Mouse (Mus musculus): ENCODE measurements at regions not wholly inside any gene's neighbourhood (a gene's known extent, or its start where the extent isn't known, plus 50 kb on each side); places are given as distances from the start of the nearest gene placed in this dataset.

GRCm38 (mm10) chr11:92858170-92858569 lies 239.7 kb upstream of the Car10 start:
- DNase-seq: no peak

GRCm38 (mm10) chr11:92889693-92890454 lies 208.0 kb upstream of the Car10 start:
- DNase-seq: peak; percentile 19 to 20

GRCm38 (mm10) chr11:92899296-92899695 lies 198.5 kb upstream of the Car10 start:
- no peak for DNase-seq
